Mouse (Mus musculus) embryonic facial prominence, embryonic 14.5 days (tissue): ENCODE measurements around the gene Snrpe. TPM values are rescaled to one million over a fixed set of nuclear protein-coding genes. Genes with fewer than 3 reads are reported as not detected.

Experiments
- ATAC-seq: fragments of 200-750 bp; cut with Nextera tagmentation; 2 replicates; pipeline ENCODE4 v1.8.0; 2017; ENCODE audit warnings: low read depth, moderate number of reproducible peaks, moderate TSS enrichment
- DNase-seq: peaks from one replicate; pipeline ENCODE4 v3.0.0-alpha.2; 2015; ENCODE audit warnings: low spot score
- H3K27ac ChIP-seq: fragments of 300-500 bp; sonication (generic); replicated peaks from 2 replicates; pipeline ENCODE4 v1.5.1; 2014; ENCODE audit warnings: low read depth, mild to moderate bottlenecking, low read length, moderate library complexity
- H3K27me3 ChIP-seq: fragments of 300-500 bp; sonication (generic); replicated peaks from 2 replicates; pipeline ENCODE4 v1.6.1; 2014; ENCODE audit warnings: low read length; ENCODE audit not compliant: control insufficient read depth, insufficient read depth
- H3K36me3 ChIP-seq: fragments of 300-500 bp; sonication (generic); 2 replicates; pipeline ENCODE4 v1.6.1; 2014; ENCODE audit warnings: low read length, mixed read lengths; ENCODE audit not compliant: control insufficient read depth, insufficient read depth
- H3K4me1 ChIP-seq: fragments of 300-500 bp; sonication (generic); 2 replicates; pipeline ENCODE4 v1.6.1; 2014; ENCODE audit warnings: antibody characterized with exemption, low read length; ENCODE audit not compliant: control insufficient read depth, insufficient read depth
- H3K4me2 ChIP-seq: fragments of 300-500 bp; sonication (generic); 2 replicates; pipeline ENCODE4 v1.6.1; 2014; ENCODE audit warnings: low read depth, mild to moderate bottlenecking, low read length, moderate library complexity, mixed read lengths
- H3K4me3 ChIP-seq: fragments of 300-500 bp; sonication (generic); 2 replicates; pipeline ENCODE4 v1.5.1; 2014; ENCODE audit warnings: low read depth, mild to moderate bottlenecking, low read length
- H3K9ac ChIP-seq: fragments of 300-500 bp; sonication (generic); 2 replicates; pipeline ENCODE4 v1.6.1; 2014; ENCODE audit warnings: low read depth, mild to moderate bottlenecking, low read length, moderate library complexity, mixed read lengths
- H3K9me3 ChIP-seq: fragments of 300-500 bp; sonication (generic); 2 replicates; pipeline ENCODE4 v1.6.1; 2016; ENCODE audit warnings: low read length; ENCODE audit not compliant: control insufficient read depth
- WGBS: fragments of 180-500 bp; shearing (Covaris S2); extraction: QIAGEN DNeasy Blood & Tissue Kit; methylation state at CpG from one replicate; pipeline ENCODE4 v1.1.7; 2014; 5-methylcytosine and 5-hydroxymethylcytosine counted together
- polyA plus RNA-seq: library from polyadenylated mRNA; unstranded; fragments of >200 nt; fragmentation: Nextera tagmentation; extraction: Ambion mirVana; gene quantifications from 2 replicates; pipeline ENCODE4 v1.2.1, GENCODE M21; 2014

Snrpe gene
- polyA plus RNA-seq = 598 and 599 TPM in 2 replicates

DNA sequence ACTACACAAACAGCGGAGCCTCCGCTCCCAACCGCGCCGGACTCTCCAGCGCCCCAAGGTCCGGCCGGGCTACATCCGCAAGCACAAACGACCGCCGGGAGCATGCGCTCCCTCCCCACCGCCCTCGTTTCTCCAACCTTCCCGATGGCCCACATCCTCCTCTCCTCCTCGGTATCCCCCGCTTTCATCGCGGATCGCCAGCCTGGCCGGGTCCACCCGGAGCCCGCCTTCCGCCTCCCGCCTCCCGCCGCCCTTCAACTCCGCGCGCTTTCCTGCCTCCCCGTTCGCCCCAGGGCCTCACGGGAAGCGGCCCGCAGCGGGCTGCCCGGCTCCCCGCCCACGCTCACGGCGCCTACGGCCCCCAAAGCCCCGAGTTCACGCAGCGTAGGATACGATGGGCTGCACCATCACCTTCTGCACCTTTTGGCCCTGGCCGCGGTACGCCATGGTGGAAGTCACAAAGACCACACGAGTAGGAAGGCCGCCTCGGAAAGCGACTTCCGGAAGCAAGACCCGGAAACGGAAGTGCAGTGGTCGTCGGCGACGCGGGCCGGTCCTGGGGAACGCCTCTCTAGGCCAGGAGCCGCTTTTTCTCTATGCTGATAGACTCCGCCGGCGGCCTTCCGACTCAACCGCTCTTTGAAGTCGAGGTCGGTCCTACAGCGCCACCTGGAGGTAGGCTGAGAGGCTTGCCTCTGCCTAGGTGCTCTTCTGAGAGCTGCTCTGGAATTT is at the start of gene Snrpe:
Gene Snrpe, minus strand, starts transcription at position 521 of the 732 bp plus-strand sequence.
- Histone ChIP-seq H3K4me3 (peak within 1 kb of the TSS; percentile 79), H3K9me3 (no peaks in the 10 kb centered on the region), H3K27ac (peak within 1 kb of the TSS; percentile 84), H3K36me3 (peaks cover 45% of the 10 kb centered on the region), H3K4me1 (no peaks in the 10 kb centered on the region), H3K4me2 (peak within 1 kb of the TSS; percentile 56), H3K9ac (peak within 1 kb of the TSS; percentile 93), H3K27me3 (no peaks in the 10 kb centered on the region)
- peak; percentile 99 for ATAC-seq
- peak; percentile 100 for DNase-seq
- 0% methylated on average over 67 of the region's 73 CpGs for WGBS

DNA sequence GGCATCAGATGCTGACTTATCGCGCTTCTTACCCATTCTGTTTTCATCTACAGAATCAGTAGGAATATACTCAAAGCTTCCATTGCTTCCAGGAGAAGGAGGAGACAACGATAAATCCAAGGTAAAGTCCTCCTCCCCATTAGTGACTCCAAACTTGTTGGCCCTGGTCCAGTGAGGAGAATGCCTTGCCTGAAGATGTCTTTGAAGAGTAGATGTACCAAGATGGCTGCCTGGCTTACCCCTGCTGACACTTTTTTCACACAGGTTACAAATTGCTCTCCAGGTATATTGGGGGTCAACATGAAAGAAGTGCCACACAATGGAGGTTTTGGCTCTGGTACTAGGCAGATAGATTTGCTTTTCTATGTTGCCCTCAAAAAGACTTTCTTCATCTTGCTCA is 48.8 kb upstream of the Snrpe start:
- Histone ChIP-seq H3K27me3 (no peaks in the 10 kb centered on the region), H3K9ac (no peak overlapping the region; the same call in 1 of the 2 replicates), H3K27ac (no peak overlapping the region), H3K4me1 (peaks cover 26% of the 10 kb centered on the region), H3K9me3 (no peaks in the 10 kb centered on the region), H3K36me3 (peaks cover 39% of the 10 kb centered on the region), H3K4me3 (no peak overlapping the region), H3K4me2 (peak overlapping the region; percentile 73)
- peak; percentile 2 for DNase-seq
- 64% methylated on average over 3 of the region's 3 CpGs for WGBS
- ATAC-seq = no peak

DNA sequence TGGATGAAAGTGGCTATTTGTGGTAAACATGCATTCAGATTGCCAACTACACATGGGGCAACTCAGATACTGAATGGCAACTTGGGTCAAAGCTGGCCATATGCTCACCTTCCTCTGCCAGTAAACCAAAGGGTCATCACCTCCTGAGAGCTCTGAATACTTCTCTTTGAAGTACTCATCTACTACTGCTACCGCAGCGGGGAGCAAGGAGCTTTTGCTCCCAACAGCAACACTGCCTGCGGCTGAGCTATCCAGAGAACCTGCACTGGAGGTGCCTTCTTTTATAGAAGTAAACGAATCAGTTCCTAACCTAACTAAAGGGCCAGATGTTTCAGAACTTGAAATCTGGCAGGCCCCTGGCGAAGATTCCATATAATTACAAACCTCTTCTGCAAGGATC is 46.7 kb upstream of the Snrpe start:
- H3K4me1 ChIP-seq = peaks cover 26% of the 10 kb centered on the region
- peaks cover 52% of the 10 kb centered on the region for H3K36me3 ChIP-seq
- 63% methylated on average over 5 of the region's 5 CpGs for WGBS
- peak overlapping the region; percentile 11; the same call in 1 of the 2 replicates for H3K4me2 ChIP-seq
- H3K9me3 ChIP-seq = no peaks in the 10 kb centered on the region
- no peak overlapping the region for H3K27ac ChIP-seq
- no peaks in the 10 kb centered on the region for H3K27me3 ChIP-seq
- no peak overlapping the region for H3K9ac ChIP-seq
- ATAC-seq = no peak
- no peak overlapping the region for H3K4me3 ChIP-seq
- no peak for DNase-seq

DNA sequence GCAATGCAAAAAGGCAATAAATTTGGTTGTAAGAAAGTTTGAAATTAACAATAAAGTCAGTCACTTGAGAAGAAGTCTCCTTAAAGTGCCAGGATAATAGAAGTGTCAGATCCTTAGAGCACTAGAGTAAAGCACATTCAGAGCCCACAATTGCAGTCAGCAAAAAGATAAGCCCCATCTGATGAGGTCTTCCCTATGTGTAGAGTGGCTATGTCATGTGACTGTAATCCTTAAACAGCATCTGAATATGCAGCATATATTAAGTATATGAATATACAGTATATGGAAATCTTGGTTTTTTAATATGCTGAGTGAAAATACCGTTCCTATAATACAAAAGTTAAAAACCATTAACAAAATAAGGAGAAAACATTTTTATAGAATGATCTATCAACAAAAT is 42.9 kb upstream of the Snrpe start:
- 100% methylated on average over 1 of the region's 1 CpGs for WGBS
- ATAC-seq (no peak), DNase-seq (no peak)
- no peak overlapping the region for H3K4me3 ChIP-seq
- H3K36me3 ChIP-seq = peaks cover 51% of the 10 kb centered on the region
- no peaks in the 10 kb centered on the region for H3K9me3 ChIP-seq
- H3K9ac ChIP-seq = no peak overlapping the region
- H3K27ac ChIP-seq = no peak overlapping the region
- no peak overlapping the region for H3K4me2 ChIP-seq
- peaks cover 8% of the 10 kb centered on the region; the same call in 1 of the 2 replicates for H3K4me1 ChIP-seq
- H3K27me3 ChIP-seq = no peaks in the 10 kb centered on the region

DNA sequence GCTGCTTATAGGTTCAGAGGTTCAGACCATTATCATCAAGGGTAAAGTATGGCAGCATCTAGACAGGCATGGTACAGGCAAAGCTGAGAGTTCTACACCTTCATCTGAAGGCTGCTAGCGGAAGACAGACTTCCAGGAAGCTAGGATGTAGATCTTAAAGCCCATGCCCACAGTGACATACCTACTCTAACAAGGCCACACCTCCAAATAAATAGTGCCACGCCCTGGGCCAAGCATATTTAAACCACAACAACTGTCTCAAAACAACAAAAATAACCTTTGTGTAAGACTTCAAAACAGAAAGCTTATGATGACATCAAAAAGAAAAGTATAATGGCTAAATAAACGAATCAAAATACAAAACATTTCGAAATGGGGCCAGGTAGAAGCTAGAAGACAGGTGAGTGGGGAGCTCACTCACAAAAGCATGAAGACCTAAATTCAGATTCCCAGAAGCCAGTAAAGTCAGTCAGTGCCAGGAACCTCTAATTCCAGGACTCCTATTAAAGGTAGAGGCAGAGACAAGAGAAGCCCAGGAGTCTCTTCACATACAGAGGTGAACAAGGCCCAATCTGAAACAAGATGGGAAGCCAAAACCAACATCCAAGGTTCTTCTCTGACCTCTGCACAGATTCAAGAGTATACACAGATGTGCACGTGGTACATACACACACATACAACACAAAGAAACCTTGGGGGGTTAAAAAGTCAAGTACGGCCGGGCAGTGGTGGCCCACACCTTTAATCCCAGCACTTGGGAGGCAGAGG is 40.4 kb upstream of the Snrpe start:
- Histone ChIP-seq H3K36me3 (peaks cover 54% of the 10 kb centered on the region), H3K9me3 (no peaks in the 10 kb centered on the region), H3K27me3 (no peaks in the 10 kb centered on the region), H3K4me2 (no peak overlapping the region), H3K27ac (no peak overlapping the region), H3K9ac (no peak overlapping the region), H3K4me3 (no peak overlapping the region), H3K4me1 (no peaks in the 10 kb centered on the region)
- DNase-seq = no peak
- no peak for ATAC-seq
- 96% methylated on average over 7 of the region's 7 CpGs for WGBS

- Histone ChIP-seq H3K4me1 (no peaks in the 10 kb centered on the region), H3K4me2 (no peak overlapping the region), H3K36me3 (peaks cover 75% of the 10 kb centered on the region), H3K4me3 (no peak overlapping the region), H3K27me3 (no peaks in the 10 kb centered on the region), H3K27ac (no peak overlapping the region), H3K9ac (no peak overlapping the region), H3K9me3 (no peaks in the 10 kb centered on the region)
- no peak for ATAC-seq
- 93% methylated on average over 5 of the region's 5 CpGs for WGBS
- DNase-seq = no peak
Observed at GRCm38 (mm10) chr1:133645652-133646051, 35.6 kb upstream of the Snrpe start.

- Histone ChIP-seq H3K27me3 (no peaks in the 10 kb centered on the region), H3K9ac (no peak overlapping the region), H3K4me3 (no peak overlapping the region), H3K4me2 (no peak overlapping the region), H3K9me3 (no peaks in the 10 kb centered on the region), H3K36me3 (peaks cover 97% of the 10 kb centered on the region), H3K27ac (no peak overlapping the region), H3K4me1 (no peaks in the 10 kb centered on the region)
- no peak for ATAC-seq
- DNase-seq = no peak
- 94% methylated on average over 2 of the region's 2 CpGs for WGBS
Observed at GRCm38 (mm10) chr1:133641163-133641562, 31.1 kb upstream of the Snrpe start.

- Histone ChIP-seq H3K9me3 (no peaks in the 10 kb centered on the region), H3K36me3 (peaks cover 96% of the 10 kb centered on the region), H3K9ac (no peak overlapping the region), H3K4me1 (no peaks in the 10 kb centered on the region), H3K4me2 (no peak overlapping the region), H3K27me3 (no peaks in the 10 kb centered on the region), H3K4me3 (no peak overlapping the region), H3K27ac (no peak overlapping the region)
- WGBS = 87% methylated on average over 6 of the region's 6 CpGs
- no peak for ATAC-seq
- no peak for DNase-seq
Observed at GRCm38 (mm10) chr1:133638517-133638916, 28.4 kb upstream of the Snrpe start.
